In the genomic region with DNA sequence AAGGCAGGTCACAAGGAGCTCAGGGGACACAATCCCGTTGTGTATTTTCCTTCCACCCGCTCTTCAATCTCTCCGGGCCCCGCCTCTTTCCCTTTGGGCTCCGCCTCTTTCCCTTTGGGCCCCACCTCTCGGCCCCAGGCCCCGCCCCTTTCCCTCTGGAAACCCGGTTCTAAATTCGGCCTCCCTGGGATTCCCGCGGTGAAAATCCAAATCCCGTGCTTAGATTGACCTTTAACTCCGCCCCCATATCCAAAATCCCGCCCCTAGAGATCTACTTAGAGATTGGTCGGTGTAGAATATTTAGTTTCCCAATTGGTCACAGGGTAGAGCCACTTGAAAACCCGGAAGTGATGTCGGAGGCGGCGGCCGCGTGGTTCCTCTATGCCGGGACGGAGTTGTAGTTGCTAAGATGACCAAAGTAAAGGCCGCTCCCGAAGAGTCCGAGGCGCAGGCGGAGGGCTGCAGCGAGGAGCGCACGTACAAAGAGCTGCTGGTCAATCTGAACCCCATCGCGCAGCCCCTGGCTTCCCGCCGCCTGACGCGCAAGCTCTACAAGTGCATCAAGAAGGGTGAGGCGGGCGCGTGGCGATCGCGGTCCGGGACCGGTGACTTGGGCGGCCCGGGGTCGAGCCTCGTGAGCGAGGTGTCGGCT, we compare ENCODE assay signal across 8 mouse cellular contexts. TPM values are rescaled to one million over a fixed set of nuclear protein-coding genes. Genes with fewer than 3 reads are reported as not detected.
DNase-seq lines count a peak whose midpoint lies in the region; ATAC-seq lines count a peak whose summit lies in the region.

A gene (plus strand): TSS at position 327 of the 652 bp plus-strand sequence.

- H3K9ac ChIP-seq in hindbrain, embryonic 14.5 days, result peak within 1 kb of the TSS; percentile 73

- no peak within 1 kb of the TSS for H3K27ac ChIP-seq in hindbrain, embryonic 14.5 days

- H3K27me3 ChIP-seq in hindbrain, embryonic 14.5 days (ENCODE audit: control insufficient read depth, insufficient read depth, low read length), result no peaks in the 10 kb centered on the region

- peak within 1 kb of the TSS; percentile 59 for H3K4me3 ChIP-seq in hindbrain, embryonic 14.5 days (replicated peaks; ENCODE audit: low read length)

- peak within 1 kb of the TSS; percentile 89 for H3K4me2 ChIP-seq in hindbrain, embryonic 14.5 days (replicated peaks)

- peaks cover 31% of the 10 kb centered on the region for H3K36me3 ChIP-seq in hindbrain, embryonic 14.5 days (replicated peaks; ENCODE audit: control insufficient read depth, insufficient read depth)

- H3K9me3 ChIP-seq in hindbrain, embryonic 14.5 days (ENCODE audit: control insufficient read depth, low read length), result no peaks in the 10 kb centered on the region

- peak; percentile 94 for ATAC-seq in hindbrain, embryonic 14.5 days (ENCODE audit: low FRiP score)

- peak; percentile 100 for DNase-seq in R1 (ENCODE audit: low read depth, low spot score)
- DNase-seq in cerebellum, postnatal 25 days, result peak; percentile 88 to 95
- DNase-seq in frontal cortex, postnatal 25 days (ENCODE audit: low spot score in 2 of 2), result peak; percentile 74 to 85
- DNase-seq in hindbrain, embryonic 14.5 days (ENCODE audit: low spot score), result peak; percentile 97
- peak; percentile 86 to 88 for DNase-seq in layer of hippocampus, postnatal 36 days
- DNase-seq in lung, postnatal 36 days, result peak; percentile 100
- DNase-seq in retina, postnatal 1 day, result peak; percentile 99
- peak; percentile 90 to 92 for DNase-seq in urinary bladder, adult 18-20 months (ENCODE audit: low spot score in 2 of 2)

- WGBS in hindbrain, embryonic 14.5 days, result under 1% methylated on average over 51 of the region's 51 CpGs

- H3K4me1 ChIP-seq in hindbrain, embryonic 14.5 days (replicated peaks; ENCODE audit: control insufficient read depth, insufficient read depth, low read length), result peaks cover 13% of the 10 kb centered on the region

RNA-seq across cellular contexts. Expression of the gene that starts here (rescaled TPM):
- polyA plus RNA-seq in hindbrain, embryonic 14.5 days (2014; fragmentation: Nextera tagmentation; extraction: Ambion mirVana), result 103 and 118 TPM in 2 replicates
- 10 to 100 TPM; 41.8 to 45.5 TPM for total RNA-seq in layer of hippocampus, postnatal 36 days (2021)
